Mouse (Mus musculus) heart, embryonic 15.5 days (tissue): ENCODE results near the gene Epop. TPM values are rescaled to one million over a fixed set of nuclear protein-coding genes. Genes with fewer than 3 reads are reported as not detected.

Source experiments
- ATAC-seq: fragments of 200-750 bp; cut with Nextera tagmentation; replicated peaks from 2 replicates; pipeline ENCODE4 v1.8.0; 2017; ENCODE audit warnings: low read depth, moderate TSS enrichment; ENCODE audit not compliant: insufficient number of reproducible peaks, insufficient read depth, low FRiP score
- H3K27ac ChIP-seq: fragments of 300-500 bp; sonication (generic); 2 replicates; pipeline ENCODE4 v1.5.1; 2015; ENCODE audit warnings: mild to moderate bottlenecking, inconsistent platforms
- H3K27me3 ChIP-seq: fragments of 300-500 bp; sonication (generic); 2 replicates; pipeline ENCODE4 v1.6.1; 2015; ENCODE audit warnings: inconsistent platforms
- H3K36me3 ChIP-seq: fragments of 300-500 bp; sonication (generic); 2 replicates; pipeline ENCODE4 v1.6.1; 2015; ENCODE audit warnings: mild to moderate bottlenecking, inconsistent platforms
- H3K4me1 ChIP-seq: fragments of 300-500 bp; sonication (generic); replicated peaks from 2 replicates; pipeline ENCODE4 v1.6.1; 2015; ENCODE audit warnings: inconsistent platforms
- H3K4me2 ChIP-seq: fragments of 300-500 bp; sonication (generic); 2 replicates; pipeline ENCODE4 v1.6.1; 2015; ENCODE audit warnings: inconsistent platforms, mild to moderate bottlenecking, moderate library complexity
- H3K4me3 ChIP-seq: fragments of 300-500 bp; sonication (generic); 2 replicates; pipeline ENCODE4 v1.5.1; 2015; ENCODE audit warnings: mild to moderate bottlenecking, inconsistent platforms
- H3K9ac ChIP-seq: fragments of 300-500 bp; sonication (generic); 2 replicates; pipeline ENCODE4 v1.6.1; 2015; ENCODE audit warnings: mild to moderate bottlenecking, inconsistent platforms
- H3K9me3 ChIP-seq: fragments of 300-500 bp; sonication (generic); replicated peaks from 2 replicates; pipeline ENCODE4 v1.6.1; 2016; ENCODE audit warnings: inconsistent platforms
- WGBS: fragments of 180-500 bp; shearing (Covaris S2); methylation state at CpG from one replicate; pipeline ENCODE4 v1.1.7; 2015; ENCODE audit warnings: mixed read lengths; 5-methylcytosine and 5-hydroxymethylcytosine counted together
- polyA plus RNA-seq: library from polyadenylated mRNA; unstranded; fragments of >200 nt; fragmentation: Nextera tagmentation; extraction: Ambion mirVana; gene quantifications from 2 replicates; pipeline ENCODE4 v1.2.1, GENCODE M21; 2015

Epop gene
- polyA plus RNA-seq, result 0.71 and 1.1 TPM in 2 replicates

GRCm38 (mm10) chr11:97629576-97629975 lies at the start of gene Epop:
Gene Epop (minus strand): TSS chr11:97629702.
- no peaks in the 10 kb centered on the region for H3K36me3 ChIP-seq
- ATAC-seq, result peak; percentile 92
- H3K27ac ChIP-seq, result no peak within 1 kb of the TSS
- under 1% methylated on average over 41 of the region's 47 CpGs for WGBS
- peak within 1 kb of the TSS; percentile 70 for H3K9ac ChIP-seq
- H3K4me1 ChIP-seq, result peaks cover 30% of the 10 kb centered on the region
- H3K27me3 ChIP-seq, result peaks cover 73% of the 10 kb centered on the region
- H3K4me2 ChIP-seq, result peak within 1 kb of the TSS; percentile 97
- H3K9me3 ChIP-seq, result no peaks in the 10 kb centered on the region
- H3K4me3 ChIP-seq, result peak within 1 kb of the TSS; percentile 73

DNA sequence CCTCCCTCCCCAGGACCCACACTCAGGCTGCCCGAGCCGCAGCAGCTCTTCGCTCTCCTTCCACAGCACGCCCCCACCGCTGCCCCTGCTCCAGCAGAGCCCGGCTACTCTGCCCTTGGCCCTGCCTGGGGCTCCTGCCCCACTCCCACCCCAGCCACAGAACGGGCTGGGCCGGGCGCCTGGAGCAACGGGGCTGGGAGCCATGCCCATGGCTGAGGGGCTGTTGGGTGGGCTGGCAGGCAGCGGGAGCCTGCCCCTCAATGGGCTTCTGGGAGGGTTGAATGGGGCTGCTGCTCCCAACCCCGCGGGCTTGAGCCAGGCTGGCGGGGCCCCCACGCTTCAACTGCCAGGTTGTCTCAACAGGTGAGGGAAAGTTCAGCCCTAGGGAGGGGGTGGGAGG lies 48.8 kb upstream of the Epop start:
- no peaks in the 10 kb centered on the region for H3K9me3 ChIP-seq
- H3K9ac ChIP-seq, result no peak overlapping the region
- no peak overlapping the region for H3K4me2 ChIP-seq
- H3K36me3 ChIP-seq, result peaks cover 89% of the 10 kb centered on the region
- peaks cover 12% of the 10 kb centered on the region for H3K4me1 ChIP-seq
- WGBS, result 85% methylated on average over 15 of the region's 15 CpGs
- no peaks in the 10 kb centered on the region for H3K27me3 ChIP-seq
- H3K27ac ChIP-seq, result no peak overlapping the region
- H3K4me3 ChIP-seq, result no peak overlapping the region
- no peak for ATAC-seq

GRCm38 (mm10) chr11:97677842-97678241 lies 48.3 kb upstream of the Epop start:
- Histone ChIP-seq H3K4me3 (no peak overlapping the region), H3K36me3 (peaks cover 93% of the 10 kb centered on the region), H3K9ac (no peak overlapping the region), H3K27ac (no peak overlapping the region), H3K4me2 (no peak overlapping the region), H3K9me3 (no peaks in the 10 kb centered on the region), H3K27me3 (no peaks in the 10 kb centered on the region), H3K4me1 (peaks cover 12% of the 10 kb centered on the region)
- 73% methylated on average over 8 of the region's 8 CpGs for WGBS
- ATAC-seq, result no peak; the same call in 1 of the 2 replicates

- H3K36me3 ChIP-seq, result peaks cover 94% of the 10 kb centered on the region
Measured at GRCm38 (mm10) chr11:97677381-97677780, 47.9 kb upstream of the Epop start.

GRCm38 (mm10) chr11:97676050-97676754 lies 46.7 kb upstream of the Epop start:
- Histone ChIP-seq H3K4me2 (no peak overlapping the region), H3K9ac (no peak overlapping the region), H3K9me3 (no peaks in the 10 kb centered on the region), H3K4me1 (peaks cover 10% of the 10 kb centered on the region), H3K4me3 (no peak overlapping the region), H3K36me3 (peaks cover 94% of the 10 kb centered on the region), H3K27ac (no peak overlapping the region), H3K27me3 (no peaks in the 10 kb centered on the region)
- WGBS, result 74% methylated on average over 15 of the region's 15 CpGs
- no peak for ATAC-seq

More at GRCm38 (mm10) chr11:97677381-97677780, 47.9 kb upstream of the Epop start:
- no peak overlapping the region for H3K4me2 ChIP-seq
- H3K9me3 ChIP-seq, result no peaks in the 10 kb centered on the region
- no peaks in the 10 kb centered on the region for H3K27me3 ChIP-seq
- no peak overlapping the region for H3K4me3 ChIP-seq
- H3K4me1 ChIP-seq, result peaks cover 9% of the 10 kb centered on the region
- no peak overlapping the region for H3K9ac ChIP-seq
- no peak for ATAC-seq
- H3K27ac ChIP-seq, result no peak overlapping the region
- WGBS, result 70% methylated on average over 15 of the region's 15 CpGs

DNA sequence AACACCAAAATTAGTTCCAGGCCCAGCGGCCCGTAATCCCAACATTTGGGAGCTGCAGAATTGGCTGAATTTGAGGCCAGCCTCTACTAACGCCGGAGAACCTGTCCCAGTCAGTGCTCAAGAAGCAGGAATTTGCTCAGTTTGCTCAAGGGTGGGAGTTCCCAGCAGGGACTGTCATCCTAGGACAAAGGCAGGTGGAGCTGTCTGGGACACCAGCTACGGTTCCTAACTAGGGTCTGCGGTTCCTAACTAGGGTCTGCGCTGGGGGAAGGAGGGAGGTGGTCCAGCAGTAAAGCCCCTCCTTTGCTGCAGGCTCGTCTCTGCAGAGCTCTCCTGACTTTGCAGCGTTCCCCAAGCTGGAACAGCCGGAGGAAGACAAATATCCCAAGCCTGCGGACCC lies 43.6 kb upstream of the Epop start:
- no peak overlapping the region for H3K27ac ChIP-seq
- no peak overlapping the region for H3K4me2 ChIP-seq
- no peaks in the 10 kb centered on the region for H3K9me3 ChIP-seq
- no peak overlapping the region for H3K4me3 ChIP-seq
- H3K4me1 ChIP-seq, result peaks cover 30% of the 10 kb centered on the region
- H3K36me3 ChIP-seq, result peaks cover 81% of the 10 kb centered on the region
- 89% methylated on average over 11 of the region's 11 CpGs for WGBS
- H3K9ac ChIP-seq, result no peak overlapping the region
- ATAC-seq, result no peak
- H3K27me3 ChIP-seq, result no peaks in the 10 kb centered on the region

- 65% methylated on average over 2 of the region's 2 CpGs for WGBS
- H3K27ac ChIP-seq, result no peak overlapping the region
- no peaks in the 10 kb centered on the region for H3K27me3 ChIP-seq
- peak overlapping the region; percentile 40 for H3K9ac ChIP-seq
- peaks cover 80% of the 10 kb centered on the region for H3K36me3 ChIP-seq
- no peak overlapping the region for H3K4me2 ChIP-seq
- no peaks in the 10 kb centered on the region for H3K9me3 ChIP-seq
- no peak for ATAC-seq
- H3K4me3 ChIP-seq, result no peak overlapping the region
- peaks cover 33% of the 10 kb centered on the region for H3K4me1 ChIP-seq
Measured at GRCm38 (mm10) chr11:97671177-97671527, 41.6 kb upstream of the Epop start.

DNA sequence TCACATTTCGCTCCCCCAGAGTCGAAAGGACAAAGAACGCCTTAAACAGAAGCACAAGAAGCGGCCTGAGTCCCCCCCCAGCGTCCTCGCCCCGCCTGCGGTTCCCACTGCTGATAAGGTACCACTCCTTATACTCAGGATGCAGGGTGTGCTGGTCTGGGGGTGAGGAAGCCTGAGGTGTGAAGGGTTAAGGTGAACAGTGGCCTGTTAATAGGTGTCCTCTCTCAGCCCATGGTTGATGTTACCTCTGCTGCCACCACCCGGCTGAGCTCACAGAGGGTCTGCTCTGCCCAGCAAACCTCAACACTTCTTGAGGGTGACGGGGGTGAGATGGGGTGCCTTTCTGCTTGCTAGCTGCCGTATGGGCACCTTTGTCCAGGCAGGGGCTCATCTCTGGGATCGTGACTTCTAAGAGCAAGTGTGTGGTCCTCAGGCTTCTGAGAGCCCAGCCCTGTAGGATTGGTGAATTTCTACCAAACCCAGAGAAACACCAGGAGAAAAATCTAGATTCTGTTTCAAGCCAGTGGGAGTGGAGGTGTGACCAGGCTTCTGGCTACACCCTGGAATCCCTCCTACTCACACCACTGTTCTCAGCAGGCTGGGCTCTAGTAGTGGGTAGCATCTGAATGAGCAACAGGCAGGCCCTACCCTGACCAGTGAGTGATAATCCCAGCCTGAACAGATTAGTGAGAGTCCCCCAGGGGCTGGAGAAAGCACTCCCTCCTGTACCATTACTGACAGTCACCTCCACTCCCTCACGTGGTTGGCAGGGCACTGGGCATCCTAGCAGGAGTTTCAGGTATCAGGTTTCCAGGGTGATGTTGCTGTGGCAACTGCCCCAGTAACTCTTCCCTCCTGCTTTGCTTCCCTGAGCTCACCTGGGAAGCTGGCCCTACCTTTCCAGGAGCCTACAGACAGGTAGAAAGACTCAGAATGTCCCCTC lies 41.0 kb upstream of the Epop start:
- H3K4me2 ChIP-seq, result peak overlapping the region; percentile 56
- H3K4me1 ChIP-seq, result peaks cover 35% of the 10 kb centered on the region
- H3K36me3 ChIP-seq, result peaks cover 80% of the 10 kb centered on the region
- peak overlapping the region; percentile 89 for H3K27ac ChIP-seq
- 28% methylated on average over 13 of the region's 13 CpGs for WGBS
- peak overlapping the region; percentile 40 for H3K9ac ChIP-seq
- peak overlapping the region; percentile 13; the same call in 1 of the 2 replicates for H3K4me3 ChIP-seq
- no peaks in the 10 kb centered on the region for H3K9me3 ChIP-seq
- H3K27me3 ChIP-seq, result no peaks in the 10 kb centered on the region
- peak; percentile 79 for ATAC-seq

DNA sequence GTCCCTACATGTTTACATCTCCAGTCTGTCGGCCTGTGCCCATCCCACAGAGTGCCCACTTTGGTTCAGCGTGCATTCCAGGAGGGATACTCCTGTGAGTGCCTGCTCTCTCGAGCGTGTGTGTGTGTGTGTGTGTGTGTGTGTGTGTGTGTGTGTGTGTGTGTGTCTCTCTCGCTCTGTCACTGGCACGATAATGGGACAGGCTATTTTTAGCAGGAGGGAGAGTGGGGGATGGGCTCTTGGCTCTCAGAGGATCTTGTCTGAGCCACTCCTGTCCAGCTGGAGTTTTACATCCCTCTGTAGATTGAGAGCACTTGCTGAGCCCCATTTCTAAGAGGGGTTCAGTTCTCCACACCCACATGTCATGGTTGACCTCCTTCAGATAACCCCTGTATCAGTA lies 40.3 kb upstream of the Epop start:
- WGBS, result 14% methylated on average over 6 of the region's 6 CpGs

GRCm38 (mm10) chr11:97669268-97669667 lies 39.8 kb upstream of the Epop start:
- ATAC-seq, result no peak
- Histone ChIP-seq H3K27me3 (no peaks in the 10 kb centered on the region), H3K27ac (peak overlapping the region; percentile 89), H3K9ac (peak overlapping the region; percentile 38; the same call in 1 of the 2 replicates), H3K4me3 (peak overlapping the region; percentile 17), H3K4me2 (peak overlapping the region; percentile 47), H3K9me3 (no peaks in the 10 kb centered on the region), H3K4me1 (peaks cover 47% of the 10 kb centered on the region), H3K36me3 (peaks cover 71% of the 10 kb centered on the region)
- WGBS, result 38% methylated on average over 15 of the region's 15 CpGs

More for the DNA sequence above, 40.3 kb upstream of the Epop start:
- Histone ChIP-seq H3K4me3 (peak overlapping the region; percentile 13; the same call in 1 of the 2 replicates), H3K27ac (peak overlapping the region; percentile 89), H3K36me3 (peaks cover 76% of the 10 kb centered on the region), H3K4me1 (peaks cover 41% of the 10 kb centered on the region), H3K27me3 (no peaks in the 10 kb centered on the region), H3K9ac (peak overlapping the region; percentile 40; the same call in 1 of the 2 replicates), H3K9me3 (no peaks in the 10 kb centered on the region), H3K4me2 (peak overlapping the region; percentile 56)
- ATAC-seq, result peak; percentile 87

- no peak overlapping the region for H3K4me3 ChIP-seq
- H3K27ac ChIP-seq, result no peak overlapping the region
- no peaks in the 10 kb centered on the region for H3K9me3 ChIP-seq
- peaks cover 60% of the 10 kb centered on the region for H3K36me3 ChIP-seq
- no peak for ATAC-seq
- H3K4me2 ChIP-seq, result no peak overlapping the region
- peaks cover 50% of the 10 kb centered on the region for H3K4me1 ChIP-seq
- H3K9ac ChIP-seq, result no peak overlapping the region
- 90% methylated on average over 7 of the region's 7 CpGs for WGBS
- H3K27me3 ChIP-seq, result no peaks in the 10 kb centered on the region
Measured at GRCm38 (mm10) chr11:97668160-97668559, 38.7 kb upstream of the Epop start.
